ENCODE assay signal across 23 mouse cellular contexts in the genomic region with DNA sequence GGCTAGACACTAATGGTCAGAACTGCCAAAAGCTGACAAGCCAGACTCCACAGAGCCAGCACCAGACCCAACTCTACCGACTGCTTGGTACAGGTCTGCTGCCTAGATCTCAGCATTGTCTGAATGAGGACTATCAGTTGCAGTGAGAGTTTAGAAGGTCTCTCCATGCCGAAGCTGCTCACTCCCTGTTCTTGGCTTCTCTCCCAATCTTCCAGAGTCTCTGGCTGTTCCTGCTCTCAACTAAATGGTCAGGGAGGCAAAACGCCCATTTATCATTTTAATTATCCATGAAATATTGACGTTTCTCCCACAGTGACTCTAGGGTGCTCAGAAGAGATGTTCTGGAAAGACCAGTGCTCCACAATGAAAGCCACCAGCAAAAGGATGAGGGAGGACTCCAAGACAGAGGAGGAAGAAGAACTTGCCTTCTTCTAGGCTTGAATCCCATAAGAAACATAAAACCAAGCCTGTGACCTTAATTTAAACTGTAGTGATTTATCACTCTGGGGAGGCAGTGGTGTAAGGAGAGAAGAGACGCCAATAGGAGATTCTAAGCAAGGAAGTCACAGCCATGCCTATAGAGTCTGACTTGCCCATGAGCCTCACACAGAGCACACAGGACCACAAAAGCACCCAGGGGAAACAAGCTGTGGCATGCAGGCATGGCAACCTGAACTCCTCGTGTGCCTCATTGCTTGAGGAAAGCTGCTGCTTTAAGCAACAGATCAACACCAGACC.
A peak's percentile ranks its signal among the peaks of the same experiment; 100 is the strongest.
DNase-seq lines count a peak whose midpoint lies in the region; ATAC-seq and TF ChIP-seq lines count a peak whose summit lies in the region.
"Had no signal": no experiment of that assay in that cellular context is flagged by ENCODE, and none has a peak within 500 bp of the region (broad histone marks: within the 10 kb centered on the region; RNA-seq: fewer than 3 reads in every experiment).

No protein-coding gene starts in this region.

- no peaks in the 10 kb centered on the region for H3K27me3 ChIP-seq in heart, embryonic 16.5 days (ENCODE audit: control insufficient read depth, insufficient read depth, low read length)
- H3K27me3 ChIP-seq in heart, embryonic 12.5 days (replicated peaks) = 0 out of 2 replicates have a peak, but pooled peaks cover 3% of the 10 kb centered on the region
- H3K27me3 ChIP-seq in lung, embryonic 14.5 days (ENCODE audit: insufficient read depth, low read length) = no peaks in the 10 kb centered on the region
- H3K27me3 ChIP-seq in intestine, embryonic 16.5 days (replicated peaks; ENCODE audit: control insufficient read depth, insufficient read depth, low read length) = no peaks in the 10 kb centered on the region
- H3K27me3 ChIP-seq: hindbrain, embryonic 15.5 days; Patski had no signal

- no peaks in the 10 kb centered on the region for H3K9me3 ChIP-seq in heart, embryonic 16.5 days (replicated peaks; ENCODE audit: control insufficient read depth, low read length)
- H3K9me3 ChIP-seq in heart, embryonic 12.5 days (replicated peaks) = 0 out of 2 replicates have a peak, but pooled peaks cover 4% of the 10 kb centered on the region
- no peaks in the 10 kb centered on the region for H3K9me3 ChIP-seq in lung, embryonic 14.5 days (ENCODE audit: low read depth, low read length)
- no peaks in the 10 kb centered on the region for H3K9me3 ChIP-seq in intestine, embryonic 16.5 days (ENCODE audit: control insufficient read depth, low read length)
- H3K9me3 ChIP-seq: hindbrain, embryonic 15.5 days had no signal

- H3K36me3 ChIP-seq in heart, embryonic 16.5 days (ENCODE audit: control insufficient read depth, insufficient read depth) = no peaks in the 10 kb centered on the region
- H3K36me3 ChIP-seq in heart, embryonic 12.5 days = no peaks in the 10 kb centered on the region
- H3K36me3 ChIP-seq in lung, embryonic 14.5 days (ENCODE audit: insufficient read depth) = no peaks in the 10 kb centered on the region
- no peaks in the 10 kb centered on the region for H3K36me3 ChIP-seq in intestine, embryonic 16.5 days (ENCODE audit: control insufficient read depth, insufficient read depth, low read length)
- H3K36me3 ChIP-seq: hindbrain, embryonic 15.5 days had no signal

- ATAC-seq in heart, embryonic 16.5 days (replicated peaks; ENCODE audit: extremely low read depth, insufficient read depth, low FRiP score) = peak; percentile 21; the same call in 1 of the 2 replicates
- ATAC-seq in heart, embryonic 12.5 days (ENCODE audit: insufficient number of reproducible peaks, low FRiP score) = no peak
- ATAC-seq in lung, embryonic 14.5 days (ENCODE audit: insufficient read depth) = peak; percentile 52; the same call in 1 of the 2 replicates
- peak; percentile 36; the same call in 1 of the 2 replicates for ATAC-seq in intestine, embryonic 16.5 days
- ATAC-seq: forebrain, postnatal 0 days; Patski had no signal

- WGBS in heart, embryonic 16.5 days = 40% methylated on average over 6 of the region's 6 CpGs
- 59% methylated on average over 6 of the region's 6 CpGs for WGBS in heart, embryonic 12.5 days
- 45% methylated on average over 6 of the region's 6 CpGs for WGBS in lung, embryonic 14.5 days
- WGBS in intestine, embryonic 16.5 days = 50% methylated on average over 6 of the region's 6 CpGs

- no peak for TF ChIP-seq CTCF in lung, embryonic 14.5 days (IDR thresholded peaks at IDR 0.05; ENCODE audit: low read depth)

- no peak overlapping the region for H3K4me2 ChIP-seq in heart, embryonic 16.5 days (ENCODE audit: low read depth, low read length)
- no peak overlapping the region for H3K4me2 ChIP-seq in heart, embryonic 12.5 days
- H3K4me2 ChIP-seq in lung, embryonic 14.5 days = no peak overlapping the region
- H3K4me2 ChIP-seq in intestine, embryonic 16.5 days (ENCODE audit: low read depth, low read length) = no peak overlapping the region
- H3K4me2 ChIP-seq: hindbrain, embryonic 15.5 days; liver, embryonic 11.5 days; midbrain, embryonic 11.5 days had no signal

- peak; percentile 66 for DNase-seq in lung, embryonic 14.5 days
- DNase-seq in lung, adult 18-20 months = no peak
- peak; percentile 60 for DNase-seq in skeletal muscle tissue, adult 2 months (ENCODE audit: low read depth, low spot score)
- no peak for DNase-seq in cerebellum, adult 8-10 months
- DNase-seq: adrenal gland, postnatal 14 days; cerebellum, postnatal 10 days; forebrain, postnatal 0 days; heart, postnatal 36 days; layer of hippocampus, adult 9-11 months; left cerebral cortex, postnatal 4 days; lung, adult 2 months; retina, postnatal 1 day; thymus, adult 18-20 months; thymus, postnatal 4 days had no signal

- H3K4me1 ChIP-seq in heart, embryonic 16.5 days (ENCODE audit: control insufficient read depth, insufficient read depth, low read length) = 0 out of 2 replicates have a peak, but pooled peaks cover 2% of the 10 kb centered on the region
- 0 out of 2 replicates have a peak, but pooled peaks cover 3% of the 10 kb centered on the region for H3K4me1 ChIP-seq in heart, embryonic 12.5 days (replicated peaks)
- 0 out of 2 replicates have a peak, but pooled peaks cover 3% of the 10 kb centered on the region for H3K4me1 ChIP-seq in lung, embryonic 14.5 days (ENCODE audit: insufficient read depth)
- 0 out of 2 replicates have a peak, but pooled peaks cover 5% of the 10 kb centered on the region for H3K4me1 ChIP-seq in intestine, embryonic 16.5 days (ENCODE audit: control insufficient read depth, insufficient read depth, low read length)
- H3K4me1 ChIP-seq: hindbrain, embryonic 15.5 days had no signal

- no peak overlapping the region for H3K4me3 ChIP-seq in heart, embryonic 16.5 days (ENCODE audit: low read length)
- H3K4me3 ChIP-seq in heart, embryonic 12.5 days = no peak overlapping the region
- no peak overlapping the region for H3K4me3 ChIP-seq in lung, embryonic 14.5 days (ENCODE audit: low read depth, low read length)
- no peak overlapping the region for H3K4me3 ChIP-seq in intestine, embryonic 16.5 days (ENCODE audit: low read length)
- H3K4me3 ChIP-seq: hindbrain, embryonic 15.5 days; left cerebral cortex, adult 2 months had no signal

- H3K27ac ChIP-seq in heart, embryonic 16.5 days (ENCODE audit: low read length) = no peak overlapping the region
- H3K27ac ChIP-seq in heart, embryonic 12.5 days (ENCODE audit: poor library complexity, severe bottlenecking) = no peak overlapping the region
- H3K27ac ChIP-seq in lung, embryonic 14.5 days (ENCODE audit: low read depth) = no peak overlapping the region
- no peak overlapping the region for H3K27ac ChIP-seq in intestine, embryonic 16.5 days (ENCODE audit: low read length)
- H3K27ac ChIP-seq: hindbrain, embryonic 15.5 days; left cerebral cortex, adult 2 months; macrophage had no signal

- no peak overlapping the region for H3K9ac ChIP-seq in heart, embryonic 16.5 days (ENCODE audit: low read length)
- no peak overlapping the region for H3K9ac ChIP-seq in heart, embryonic 12.5 days
- H3K9ac ChIP-seq in lung, embryonic 14.5 days = no peak overlapping the region
- no peak overlapping the region for H3K9ac ChIP-seq in intestine, embryonic 16.5 days (ENCODE audit: low read depth, low read length)
- H3K9ac ChIP-seq: forebrain, postnatal 0 days; hindbrain, embryonic 15.5 days had no signal

Comparison
In these comparisons a context has a peak if more than half of its experiments do, and no peak if none do; other contexts are left out.
1. DNase-seq: peak in lung, embryonic 14.5 days (single experiment) and skeletal muscle tissue, adult 2 months (single experiment); none in lung, adult 18-20 months (0 of 2) and cerebellum, adult 8-10 months (single experiment).